Mouse (Mus musculus): ENCODE data around the gene Zcchc2. TPM values are rescaled to one million over a fixed set of nuclear protein-coding genes. Genes with fewer than 3 reads are reported as not detected.

Gene Zcchc2
- polyA plus RNA-seq, 1 experiment from 2014 or later: 2.6 TPM

GRCm38 (mm10) chr1:106064291-106064690 lies 74.1 kb downstream of the Zcchc2 start:
- Histone ChIP-seq H3K27me3 (ENCODE audit: insufficient read depth, low read length) (no peaks in the 10 kb centered on the region), H3K9me3 (replicated peaks; ENCODE audit: low read length) (no peaks in the 10 kb centered on the region), H3K27ac (no peak overlapping the region), H3K9ac (ENCODE audit: low read depth, low read length) (no peak overlapping the region), H3K4me3 (replicated peaks; ENCODE audit: low read depth, low read length) (no peak overlapping the region), H3K4me2 (ENCODE audit: low read length) (no peak overlapping the region), H3K4me1 (replicated peaks; ENCODE audit: insufficient read depth, low read length) (peaks cover 5% of the 10 kb centered on the region; the same call in 1 of the 2 replicates), H3K36me3 (ENCODE audit: insufficient read depth, low read length) (no peaks in the 10 kb centered on the region)
- 62% methylated on average over 3 of the region's 3 CpGs for WGBS
- TF ChIP-seq CTCF (IDR thresholded peaks at IDR 0.05; ENCODE audit: low read depth): no peak
- peak; percentile 16 for DNase-seq (ENCODE audit: low spot score)
- no peak for ATAC-seq (replicated peaks; ENCODE audit: low FRiP score, low read depth)

- no peaks in the 10 kb centered on the region for H3K36me3 ChIP-seq (ENCODE audit: insufficient read depth, low read length)
- no peaks in the 10 kb centered on the region for H3K9me3 ChIP-seq (replicated peaks; ENCODE audit: low read length)
- peaks cover 5% of the 10 kb centered on the region; the same call in 1 of the 2 replicates for H3K4me1 ChIP-seq (replicated peaks; ENCODE audit: insufficient read depth, low read length)
- ATAC-seq (replicated peaks; ENCODE audit: low FRiP score, low read depth) (no peak), DNase-seq (ENCODE audit: low spot score) (no peak)
- no peak overlapping the region for H3K4me2 ChIP-seq (ENCODE audit: low read length)
- H3K9ac ChIP-seq (ENCODE audit: low read depth, low read length): no peak overlapping the region
- no peak overlapping the region for H3K4me3 ChIP-seq (replicated peaks; ENCODE audit: low read depth, low read length)
- 90% methylated on average over 2 of the region's 2 CpGs for WGBS
- no peak for TF ChIP-seq CTCF (IDR thresholded peaks at IDR 0.05; ENCODE audit: low read depth)
- H3K27me3 ChIP-seq (ENCODE audit: insufficient read depth, low read length): no peaks in the 10 kb centered on the region
- no peak overlapping the region for H3K27ac ChIP-seq
These were observed 74.5 kb downstream of the Zcchc2 start for GRCm38 (mm10) chr1:106064711-106065110.

- no peak for TF ChIP-seq CTCF (IDR thresholded peaks at IDR 0.05; ENCODE audit: low read depth)
- no peak overlapping the region for H3K9ac ChIP-seq (ENCODE audit: low read depth, low read length)
- no peaks in the 10 kb centered on the region for H3K9me3 ChIP-seq (replicated peaks; ENCODE audit: low read length)
- no peak overlapping the region for H3K4me3 ChIP-seq (replicated peaks; ENCODE audit: low read depth, low read length)
- no peaks in the 10 kb centered on the region for H3K27me3 ChIP-seq (ENCODE audit: insufficient read depth, low read length)
- DNase-seq (ENCODE audit: low spot score) (peak; percentile 62), ATAC-seq (replicated peaks; ENCODE audit: low FRiP score, low read depth) (no peak)
- H3K27ac ChIP-seq: no peak overlapping the region
- 31% methylated on average over 7 of the region's 7 CpGs for WGBS
- H3K36me3 ChIP-seq (ENCODE audit: insufficient read depth, low read length): no peaks in the 10 kb centered on the region
- H3K4me1 ChIP-seq (replicated peaks; ENCODE audit: insufficient read depth, low read length): peaks cover 5% of the 10 kb centered on the region; the same call in 1 of the 2 replicates
- H3K4me2 ChIP-seq (ENCODE audit: low read length): no peak overlapping the region
These were observed 75.5 kb downstream of the Zcchc2 start for GRCm38 (mm10) chr1:106065679-106066078.

GRCm38 (mm10) chr1:106067306-106067705 lies 77.1 kb downstream of the Zcchc2 start:
- H3K9ac ChIP-seq (ENCODE audit: low read depth, low read length): no peak overlapping the region
- no peaks in the 10 kb centered on the region for H3K9me3 ChIP-seq (replicated peaks; ENCODE audit: low read length)
- peaks cover 5% of the 10 kb centered on the region; the same call in 1 of the 2 replicates for H3K4me1 ChIP-seq (replicated peaks; ENCODE audit: insufficient read depth, low read length)
- H3K4me3 ChIP-seq (replicated peaks; ENCODE audit: low read depth, low read length): no peak overlapping the region
- H3K27me3 ChIP-seq (ENCODE audit: insufficient read depth, low read length): no peaks in the 10 kb centered on the region
- TF ChIP-seq CTCF (IDR thresholded peaks at IDR 0.05; ENCODE audit: low read depth): no peak
- 81% methylated on average over 6 of the region's 6 CpGs for WGBS
- no peak for DNase-seq (ENCODE audit: low spot score)
- H3K36me3 ChIP-seq (ENCODE audit: insufficient read depth, low read length): no peaks in the 10 kb centered on the region
- ATAC-seq (replicated peaks; ENCODE audit: low FRiP score, low read depth): no peak
- H3K27ac ChIP-seq: no peak overlapping the region
- H3K4me2 ChIP-seq (ENCODE audit: low read length): no peak overlapping the region

GRCm38 (mm10) chr1:106069867-106070543 lies 79.8 kb downstream of the Zcchc2 start:
- Histone ChIP-seq H3K9me3 (replicated peaks; ENCODE audit: low read length) (no peaks in the 10 kb centered on the region), H3K4me1 (replicated peaks; ENCODE audit: insufficient read depth, low read length) (peaks cover 5% of the 10 kb centered on the region; the same call in 1 of the 2 replicates), H3K36me3 (ENCODE audit: insufficient read depth, low read length) (no peaks in the 10 kb centered on the region), H3K4me2 (ENCODE audit: low read length) (no peak overlapping the region), H3K9ac (ENCODE audit: low read depth, low read length) (no peak overlapping the region), H3K27me3 (ENCODE audit: insufficient read depth, low read length) (no peaks in the 10 kb centered on the region), H3K27ac (no peak overlapping the region), H3K4me3 (replicated peaks; ENCODE audit: low read depth, low read length) (no peak overlapping the region)
- DNase-seq (ENCODE audit: low spot score): no peak
- no peak for TF ChIP-seq CTCF (IDR thresholded peaks at IDR 0.05; ENCODE audit: low read depth)
- WGBS: 61% methylated on average over 7 of the region's 7 CpGs
- no peak for ATAC-seq (replicated peaks; ENCODE audit: low FRiP score, low read depth)

GRCm38 (mm10) chr1:106070814-106071213 lies 80.6 kb downstream of the Zcchc2 start:
- 64% methylated on average over 4 of the region's 4 CpGs for WGBS
- ATAC-seq (replicated peaks; ENCODE audit: low FRiP score, low read depth): no peak; the same call in 1 of the 2 replicates
- DNase-seq (ENCODE audit: low spot score): no peak

More at GRCm38 (mm10) chr1:106070814-106071213, 80.6 kb downstream of the Zcchc2 start:
- Histone ChIP-seq H3K9ac (ENCODE audit: low read depth, low read length) (no peak overlapping the region), H3K36me3 (ENCODE audit: insufficient read depth, low read length) (no peaks in the 10 kb centered on the region), H3K27ac (no peak overlapping the region), H3K4me2 (ENCODE audit: low read length) (no peak overlapping the region), H3K4me1 (replicated peaks; ENCODE audit: insufficient read depth, low read length) (no peaks in the 10 kb centered on the region), H3K4me3 (replicated peaks; ENCODE audit: low read depth, low read length) (no peak overlapping the region), H3K9me3 (replicated peaks; ENCODE audit: low read length) (no peaks in the 10 kb centered on the region), H3K27me3 (ENCODE audit: insufficient read depth, low read length) (no peaks in the 10 kb centered on the region)
- TF ChIP-seq CTCF (IDR thresholded peaks at IDR 0.05; ENCODE audit: low read depth): no peak
